Mouse (Mus musculus) regulatory T cell (primary cell): Measurements from ENCODE around the gene Pkd2.
"Not testable (repeated sequence)": the region's sequence is repeated elsewhere in the genome, so short reads cannot be mapped to it uniquely, and the experiment has no call there.

Experiments
- in situ Hi-C: fragments of 300-600 bp; cut with MboI, MseI; formaldehyde crosslinking; loops from one replicate; pipeline ENCODE4 v1.15.1; 2025; ENCODE audit warnings: high pct_unique_total_duplicates

Gene Pkd2

DNA sequence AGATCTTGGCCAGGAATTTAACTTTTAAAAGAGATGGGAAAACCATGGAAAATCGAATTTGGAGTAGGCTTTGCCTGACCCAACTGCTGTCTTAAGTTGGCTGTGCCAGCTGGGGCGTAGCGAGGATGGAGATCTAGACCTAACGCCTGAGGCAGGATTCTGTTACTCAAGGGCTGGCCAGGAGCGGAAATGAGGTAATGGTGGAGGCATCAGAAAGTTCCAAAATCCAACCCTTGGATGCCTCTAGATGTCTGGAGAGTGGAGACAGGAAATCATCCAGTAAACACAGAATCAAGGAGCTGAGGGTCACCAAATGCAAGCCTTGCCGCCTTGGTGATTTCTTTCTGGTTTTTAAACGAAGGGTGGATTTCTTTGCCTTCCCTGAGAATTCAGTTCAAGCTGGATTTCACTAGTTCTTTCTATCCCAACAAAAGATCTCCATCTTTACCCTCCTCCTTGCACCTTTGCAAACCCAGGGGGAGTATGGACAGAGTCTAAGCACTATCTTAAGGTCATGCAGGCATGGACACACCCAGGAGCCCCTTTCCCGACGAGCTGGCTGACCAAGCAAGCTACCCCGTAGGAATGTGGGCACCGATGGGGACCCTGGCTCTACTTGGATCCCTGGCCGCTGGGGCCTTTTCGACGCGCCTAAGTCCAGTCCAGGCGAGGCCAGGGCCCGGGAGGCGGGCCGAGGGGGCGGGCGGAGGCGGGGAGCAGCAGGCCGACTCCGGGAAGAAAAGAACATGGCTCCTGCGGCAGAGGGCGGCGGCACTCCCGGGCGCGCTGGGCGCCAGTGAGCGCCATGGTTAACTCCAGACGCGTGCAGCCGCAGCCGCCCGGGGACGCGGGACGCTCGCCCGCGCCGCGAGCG is at the start of gene Pkd2:
Pkd2 (plus strand) TSS at position 619 of the 874 bp plus-strand sequence.
- in situ Hi-C loops = no loop called here

DNA sequence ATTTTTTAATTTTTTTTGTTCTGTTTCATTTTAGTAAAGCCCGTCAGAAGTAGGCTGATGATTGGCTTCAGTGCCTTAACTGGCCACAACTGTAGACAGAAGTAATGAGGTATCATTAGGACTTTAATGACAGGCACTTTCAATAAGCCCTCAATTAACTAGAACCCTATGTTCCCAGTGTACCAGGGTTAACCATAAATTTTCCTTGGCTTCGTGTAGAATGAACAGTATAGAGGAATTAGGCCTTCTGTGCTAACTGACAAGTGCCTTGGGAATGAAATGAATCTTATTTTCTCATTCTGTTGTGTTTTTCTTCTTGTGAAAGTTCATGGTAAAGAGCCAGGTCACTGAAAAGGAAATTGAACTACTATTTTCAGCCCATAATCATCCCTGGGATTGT is 43.3 kb upstream of the Pkd2 start:
- in situ Hi-C loops = no loop called here

DNA sequence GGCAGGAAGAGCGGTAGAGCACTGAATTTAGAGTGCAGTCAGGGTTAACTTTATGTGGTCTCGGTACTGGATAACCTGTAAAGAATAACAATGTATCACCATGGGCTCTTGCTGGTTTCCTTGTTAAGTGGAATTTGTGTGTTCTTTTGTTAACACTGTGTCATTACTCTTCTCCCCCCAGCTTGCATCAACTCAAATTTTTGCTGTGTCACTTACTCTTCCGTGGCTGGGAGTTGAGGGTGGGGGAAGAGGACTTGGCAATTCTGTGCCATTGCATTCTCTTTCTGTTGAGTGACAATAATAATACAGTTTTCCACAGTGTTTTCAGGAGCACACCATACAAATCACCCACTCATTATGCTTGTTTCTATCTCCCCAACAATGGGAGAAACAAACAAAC is 42.2 kb upstream of the Pkd2 start:
- in situ Hi-C loops = no loop called here

DNA sequence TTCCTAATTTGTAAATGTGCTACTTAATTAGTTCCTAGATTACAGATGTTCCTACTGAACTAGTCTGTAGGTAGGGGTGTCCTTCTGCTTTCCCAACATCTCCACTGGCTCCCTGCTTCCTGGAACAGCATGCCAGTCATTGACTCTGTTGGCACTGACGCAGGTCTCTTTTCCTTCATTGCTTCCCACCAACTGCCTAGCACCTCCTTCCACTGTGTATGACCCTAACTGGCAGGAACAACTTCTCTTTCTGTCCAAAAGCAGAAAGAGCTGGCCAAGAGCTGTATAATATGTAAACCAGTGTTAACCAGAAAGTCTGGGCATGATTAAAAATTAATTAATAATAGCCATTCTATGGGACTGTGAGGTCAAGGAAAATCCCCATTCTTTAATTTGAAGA is 41.5 kb upstream of the Pkd2 start:
- in situ Hi-C loops = no loop called here

DNA sequence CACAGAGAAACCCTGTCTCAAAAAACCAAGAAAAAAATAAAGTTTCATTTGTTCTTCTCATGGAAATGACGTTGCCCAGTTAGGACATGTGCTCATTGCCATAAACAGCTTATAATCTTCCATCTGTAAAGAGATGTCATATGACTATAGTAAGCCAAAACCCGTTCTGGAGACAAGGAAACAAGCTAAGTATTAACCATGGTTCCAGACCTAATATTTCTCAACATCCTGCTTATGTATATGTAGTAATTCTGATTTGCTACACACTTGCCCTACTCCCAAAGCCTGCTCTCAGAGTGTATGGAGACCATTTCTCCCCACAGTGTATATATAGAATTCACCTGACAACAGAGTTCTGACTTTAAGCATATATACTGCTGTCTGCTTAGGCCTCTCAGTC is 37.2 kb upstream of the Pkd2 start:
- in situ Hi-C loops = no loop called here

DNA sequence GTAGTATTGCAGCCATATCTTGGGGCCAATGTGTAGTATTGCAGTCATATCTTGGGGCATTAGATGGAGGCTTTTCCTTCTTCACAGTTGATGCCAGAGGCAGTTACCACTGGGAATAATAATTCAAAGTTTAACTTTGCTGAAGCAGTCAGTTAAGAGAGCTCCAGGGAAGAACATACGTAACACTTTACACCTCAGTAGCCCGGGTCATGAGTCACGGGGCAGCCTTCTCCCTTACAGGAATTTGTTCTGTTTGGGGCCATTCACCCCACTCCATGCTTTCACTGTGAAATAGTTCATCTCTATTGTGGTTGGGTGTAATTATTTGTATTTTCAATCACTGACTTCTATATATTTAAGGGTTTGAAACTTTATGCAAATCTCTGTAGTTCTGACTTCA is 35.4 kb upstream of the Pkd2 start:
- in situ Hi-C loops = no loop called here

DNA sequence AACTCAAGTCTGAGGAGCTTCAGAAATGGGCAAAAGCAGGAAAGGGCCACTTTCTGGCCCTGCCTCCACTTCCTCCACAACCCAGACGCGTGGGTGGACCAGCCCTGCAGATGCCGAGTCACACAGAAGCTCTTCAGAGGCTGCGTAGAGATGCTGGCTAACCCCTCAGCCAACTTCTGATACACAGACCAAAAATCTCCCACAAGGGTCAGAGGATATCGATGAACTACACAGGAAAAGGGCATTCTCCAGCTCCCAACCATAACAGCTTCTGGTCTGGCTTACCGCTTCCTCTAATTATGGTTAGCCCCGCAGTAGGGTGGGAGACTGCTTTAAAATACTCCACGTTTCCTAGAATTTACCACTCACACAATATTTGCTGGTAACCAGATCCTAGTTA is 33.3 kb upstream of the Pkd2 start:
- in situ Hi-C loops = no loop called here

DNA sequence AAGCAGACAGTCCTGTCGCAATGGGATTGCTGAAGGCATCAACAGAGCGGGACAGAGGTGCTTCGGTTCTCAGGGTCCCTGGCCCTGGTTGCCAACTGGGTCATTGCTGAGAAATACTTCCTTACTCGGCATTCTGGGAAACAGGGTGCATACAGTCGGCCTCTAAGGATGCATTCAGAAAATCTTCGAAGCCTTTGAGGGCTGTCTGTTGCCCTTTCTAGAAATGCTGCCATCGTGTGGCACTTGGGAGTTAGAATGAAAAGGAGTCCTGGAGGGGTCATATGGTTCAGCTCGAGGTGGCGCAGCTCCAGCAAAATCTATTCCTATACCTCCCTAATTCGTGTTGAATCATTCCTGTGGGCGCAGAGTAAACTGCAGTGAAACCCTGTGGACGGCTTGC is 26.4 kb upstream of the Pkd2 start:
- in situ Hi-C loops = no loop called here

DNA sequence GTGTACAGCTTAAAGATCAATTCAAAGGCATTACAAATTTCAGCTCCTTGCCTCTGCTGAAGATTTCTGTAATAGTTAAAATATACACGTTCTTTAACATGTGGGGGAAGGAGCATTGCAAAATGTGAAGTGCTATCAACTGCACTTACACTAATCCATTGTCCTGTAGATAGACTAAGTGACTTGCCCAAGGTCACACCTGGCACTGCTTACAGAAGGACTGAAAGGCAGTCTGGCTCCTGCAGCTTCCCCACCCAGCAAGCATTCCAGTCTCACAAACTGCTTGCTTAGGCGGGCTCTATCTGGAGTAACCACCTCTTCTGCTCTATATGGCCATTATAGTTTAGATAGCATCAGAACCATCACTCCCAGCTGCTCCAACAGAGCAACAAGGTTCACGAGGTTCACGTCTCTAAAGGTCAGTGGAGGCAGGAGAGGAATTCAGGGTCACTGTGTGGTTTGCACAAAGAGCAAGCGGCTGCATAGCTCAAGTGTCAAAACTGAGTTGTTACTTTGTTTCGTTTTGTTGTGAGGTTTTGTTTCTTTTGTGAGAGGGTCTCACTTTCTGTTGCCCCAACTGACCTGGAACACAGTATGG is 25.2 kb upstream of the Pkd2 start:
- in situ Hi-C loops = no loop called here

DNA sequence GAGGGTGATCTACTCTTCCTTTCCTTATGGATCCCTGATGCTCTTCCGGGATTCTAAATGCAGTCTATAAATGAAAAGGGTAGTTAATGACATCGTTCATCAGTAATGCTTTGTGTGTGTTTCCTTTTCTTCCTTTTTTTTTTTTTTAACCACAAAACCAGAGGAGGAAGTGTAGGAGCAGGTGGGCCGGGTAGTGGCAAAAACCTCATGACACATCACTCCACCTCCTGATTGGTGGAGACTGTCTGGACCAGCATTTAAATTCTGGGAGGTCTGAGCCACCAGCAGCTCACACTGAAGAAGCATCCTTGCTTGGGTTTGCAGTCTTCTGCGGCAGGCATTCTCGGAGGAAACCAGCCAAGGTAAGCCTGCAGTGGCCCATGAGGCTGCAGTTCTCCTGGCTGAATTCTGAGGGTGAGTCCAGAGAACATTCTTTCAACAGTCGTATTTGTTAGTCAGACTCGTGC is 24.4 kb upstream of the Pkd2 start, which contains the start of gene Spp1:
Spp1 (plus strand) TSS at position 284 of the 467 bp plus-strand sequence.
- in situ Hi-C loops = no loop called here

DNA sequence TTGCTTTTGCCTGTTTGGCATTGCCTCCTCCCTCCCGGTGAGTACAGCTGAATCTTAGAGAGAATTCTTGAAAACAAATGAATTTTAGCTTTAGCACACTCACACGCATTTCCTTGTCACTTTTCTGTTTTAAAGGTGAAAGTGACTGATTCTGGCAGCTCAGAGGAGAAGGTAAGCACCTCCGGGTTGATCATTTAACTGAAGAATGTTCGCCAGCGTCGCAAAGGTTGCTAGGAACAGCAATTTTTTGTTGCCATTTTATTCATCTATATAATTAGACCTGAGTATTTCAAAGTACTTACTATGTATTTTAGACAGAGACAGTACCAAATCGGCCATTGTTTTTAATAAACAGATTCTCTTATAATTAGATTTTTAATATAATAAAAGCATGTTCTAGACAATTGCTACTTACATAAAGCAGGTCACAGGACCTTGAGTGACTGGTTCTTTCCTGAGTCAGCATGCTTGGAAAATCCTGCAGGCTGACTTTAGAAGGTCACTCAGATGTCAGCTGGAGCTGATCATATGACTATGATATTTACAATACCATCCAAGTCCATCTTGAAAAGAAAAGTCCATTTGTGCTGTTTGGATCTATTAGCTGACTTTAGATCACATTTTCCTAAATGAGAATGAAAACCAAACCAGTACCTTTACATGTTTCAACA is 22.7 kb upstream of the Pkd2 start:
- in situ Hi-C loops = no loop called here

DNA sequence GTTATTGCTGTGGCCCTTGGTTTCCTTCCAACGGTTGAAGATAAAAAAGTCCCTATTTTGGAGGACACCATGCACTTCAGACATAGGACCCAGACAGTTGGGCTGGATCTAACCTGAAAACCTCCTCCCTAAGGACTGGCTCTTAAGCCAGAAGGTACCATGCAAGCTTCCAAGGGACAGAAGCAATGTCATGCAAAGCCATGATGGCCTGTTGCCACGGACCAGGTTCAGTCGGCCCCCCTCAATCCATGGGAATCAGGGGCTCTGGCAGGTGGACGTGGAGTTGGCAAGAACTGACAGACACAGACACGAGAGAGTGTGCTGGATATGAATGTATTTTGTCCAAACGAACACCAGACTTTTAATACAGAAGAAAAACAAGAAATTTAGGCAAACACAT is 16.9 kb upstream of the Pkd2 start:
- in situ Hi-C loops = no loop called here

DNA sequence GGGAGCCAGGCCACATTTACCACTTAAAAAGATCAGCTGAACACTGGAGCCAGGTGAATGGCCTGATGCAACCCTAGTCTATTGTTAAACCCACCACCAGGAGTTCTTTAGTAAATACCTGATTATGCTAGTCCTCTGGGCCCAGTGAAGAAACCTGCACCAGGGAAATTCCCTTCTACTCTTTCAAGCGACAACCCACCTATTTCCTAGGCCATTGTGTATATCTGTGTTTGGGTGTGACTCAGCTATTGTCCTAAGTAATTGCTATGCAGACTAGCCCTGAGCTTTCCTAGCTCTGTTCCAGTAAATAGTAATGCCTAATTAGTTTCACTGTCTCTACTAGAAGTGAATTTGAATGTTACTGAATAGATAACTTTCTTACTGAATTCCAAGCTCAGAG is 16.4 kb upstream of the Pkd2 start:
- in situ Hi-C loops = no loop called here

DNA sequence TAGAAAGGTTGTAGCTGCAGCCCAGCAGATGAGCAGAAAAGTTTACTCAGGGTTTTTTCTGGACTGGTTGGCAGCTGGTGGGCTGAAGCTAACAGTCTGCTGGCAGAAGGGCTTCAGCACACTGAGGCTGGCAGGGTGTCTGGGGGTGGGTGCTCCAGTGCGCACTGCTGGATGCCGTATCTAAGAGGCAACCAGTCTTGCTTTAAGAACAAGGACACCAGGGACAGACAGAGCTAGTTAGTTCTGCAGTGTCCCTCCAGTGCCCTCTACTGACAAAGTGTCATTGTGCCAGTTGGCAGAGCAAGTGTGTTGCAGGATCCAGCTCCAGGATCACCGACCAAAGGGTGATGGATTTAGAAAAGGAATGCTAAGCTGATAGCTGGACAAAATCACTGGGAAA is 13.1 kb upstream of the Pkd2 start:
- in situ Hi-C loops = no loop called here

DNA sequence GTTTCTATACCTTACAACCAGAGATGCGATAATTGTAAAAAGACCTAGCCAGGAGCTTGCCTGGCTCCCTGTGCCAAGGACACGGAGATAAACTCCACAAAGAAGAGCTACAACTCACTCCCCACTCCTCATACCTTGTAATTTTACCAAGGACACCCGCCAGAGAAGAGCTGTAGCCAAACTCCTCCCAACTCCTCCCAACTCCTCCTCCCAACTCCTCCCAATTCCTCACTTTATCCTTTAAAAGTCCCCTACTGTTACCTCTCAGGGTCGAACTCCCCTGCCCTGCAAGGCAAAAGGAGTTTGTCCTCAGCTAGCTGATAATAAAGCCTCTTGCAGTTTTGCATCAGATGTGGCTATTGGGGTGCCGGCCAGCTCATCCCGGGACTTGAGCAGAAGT is 10.9 kb upstream of the Pkd2 start:
- in situ Hi-C loops = not testable (repeated sequence)

DNA sequence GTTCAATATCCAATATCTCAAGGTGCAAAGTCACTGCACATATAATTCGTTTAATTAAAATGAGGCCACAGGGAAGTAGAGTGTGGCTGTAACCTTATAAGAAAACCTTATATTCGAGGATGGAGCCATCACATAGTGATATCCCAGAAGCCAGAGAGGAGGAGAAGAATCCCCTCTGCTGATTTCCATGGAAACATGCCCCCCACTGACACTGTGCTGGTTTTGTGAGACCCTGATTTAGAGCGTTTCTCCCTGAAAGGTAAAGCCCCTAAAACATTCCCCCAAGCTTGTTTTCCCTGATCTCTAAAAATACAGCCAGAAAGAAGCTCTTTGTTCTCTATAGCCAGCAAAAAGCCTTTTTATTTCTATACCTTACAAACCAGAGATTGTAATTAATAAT is 9.8 kb upstream of the Pkd2 start:
- in situ Hi-C loops = no loop called here

DNA sequence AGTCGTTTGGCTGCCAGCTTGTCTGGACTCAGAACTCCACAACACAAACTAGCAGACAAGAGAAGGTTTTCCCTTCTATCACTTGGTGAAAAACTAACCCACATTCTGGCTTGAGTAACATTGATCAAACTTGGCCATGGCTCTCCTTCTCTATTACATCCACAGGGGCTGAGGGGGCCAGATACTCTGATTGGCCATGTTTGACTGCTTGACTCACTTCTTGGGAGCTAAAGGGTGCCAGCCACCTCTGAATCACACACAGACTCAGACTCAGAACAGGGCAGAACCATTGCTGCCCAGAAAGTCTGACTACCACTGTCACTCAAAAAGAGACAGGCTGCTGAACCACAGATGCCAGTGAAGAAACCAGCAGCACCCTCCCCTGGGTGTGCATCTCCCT is 6.2 kb upstream of the Pkd2 start:
- in situ Hi-C loops = no loop called here

DNA sequence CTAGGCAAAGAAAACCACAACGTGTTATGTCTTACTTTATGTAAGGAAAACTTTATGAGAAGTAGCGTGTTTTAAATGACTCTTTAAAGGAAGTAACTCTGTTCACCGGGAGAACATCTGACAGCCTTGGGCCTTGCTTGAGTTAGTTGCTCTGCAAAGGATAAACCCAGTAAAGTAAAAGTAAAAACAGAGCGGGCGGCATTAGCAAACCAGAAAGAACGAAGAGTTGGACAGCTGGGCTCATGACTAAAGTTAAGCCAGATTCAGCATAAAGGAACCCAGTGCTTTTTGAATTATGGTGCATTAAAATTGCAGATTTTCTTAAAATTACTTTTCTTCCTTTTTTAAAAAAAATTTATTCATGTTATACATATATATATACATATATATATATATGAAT is 4.7 kb upstream of the Pkd2 start:
- in situ Hi-C loops = no loop called here

DNA sequence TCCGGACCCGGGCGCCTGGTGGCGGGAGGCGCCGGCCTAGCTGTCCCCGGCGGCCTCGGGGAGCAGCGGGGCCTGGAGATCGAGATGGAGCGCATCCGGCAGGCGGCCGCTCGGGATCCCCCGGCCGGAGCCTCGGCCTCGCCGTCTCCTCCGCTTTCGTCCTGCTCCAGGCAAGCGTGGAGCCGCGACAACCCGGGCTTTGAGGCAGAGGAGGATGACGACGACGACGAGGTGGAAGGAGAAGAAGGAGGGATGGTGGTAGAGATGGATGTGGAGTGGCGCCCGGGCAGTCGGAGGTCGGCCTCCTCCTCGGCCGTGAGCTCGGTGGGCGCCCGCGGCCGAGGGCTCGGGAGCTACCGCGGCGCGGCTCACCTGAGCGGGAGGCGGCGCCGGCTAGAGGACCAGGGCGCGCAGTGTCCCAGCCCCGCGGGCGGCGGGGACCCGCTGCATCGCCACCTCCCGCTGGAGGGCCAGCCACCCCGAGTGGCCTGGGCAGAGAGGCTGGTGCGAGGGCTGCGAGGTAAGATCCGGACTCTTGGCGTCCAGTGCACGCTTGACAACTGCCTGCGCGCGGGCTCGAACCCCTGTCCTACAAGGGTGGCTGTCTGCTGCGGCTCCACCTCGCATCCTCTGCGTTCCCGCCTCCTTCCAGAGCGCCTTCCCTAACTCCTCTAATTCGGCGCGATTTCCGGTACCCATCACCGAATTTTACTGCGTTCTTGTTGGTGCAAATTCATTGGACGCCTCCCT is 631 bp downstream of the Pkd2 start:
- in situ Hi-C loops = no loop called here

DNA sequence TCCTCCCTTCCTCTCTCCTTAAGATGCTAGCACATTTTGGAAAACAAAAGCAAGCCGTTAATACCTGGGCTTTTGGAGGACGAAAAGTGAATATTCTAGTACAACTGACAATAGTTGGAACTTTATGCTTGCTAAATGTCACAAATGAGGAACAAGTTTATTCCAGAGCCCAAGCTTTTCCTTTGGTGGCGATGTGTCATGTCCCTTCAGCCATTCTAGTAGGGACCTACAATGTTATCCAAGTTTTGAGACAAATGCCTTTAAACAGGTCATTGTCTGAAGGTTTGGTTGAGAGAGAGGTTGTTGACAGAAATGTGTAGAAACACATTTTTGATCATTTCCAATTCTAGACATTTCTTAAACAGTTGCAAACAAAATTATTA is 1.2 kb downstream of the Pkd2 start:
- in situ Hi-C loops = no loop called here

DNA sequence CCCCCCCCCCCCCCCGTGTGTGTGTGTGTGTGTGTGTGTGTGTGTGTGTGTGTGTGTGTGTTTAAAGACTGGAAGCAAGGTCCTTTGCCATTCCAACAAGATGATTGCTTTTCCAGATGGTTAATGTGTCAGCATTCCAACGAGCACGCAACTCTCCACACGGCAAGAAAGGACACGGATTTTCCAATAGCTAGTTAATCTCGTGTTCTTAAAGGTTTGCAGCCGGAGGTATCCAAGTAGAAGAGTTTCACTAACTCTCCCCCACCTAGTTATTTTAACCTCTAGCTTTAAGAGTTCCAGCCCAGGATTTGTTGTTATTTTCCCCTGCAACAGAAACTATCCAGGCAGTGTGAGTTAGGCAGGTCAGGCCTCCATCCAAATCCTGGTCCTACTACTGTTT is 1.6 kb downstream of the Pkd2 start:
- in situ Hi-C loops = no loop called here

DNA sequence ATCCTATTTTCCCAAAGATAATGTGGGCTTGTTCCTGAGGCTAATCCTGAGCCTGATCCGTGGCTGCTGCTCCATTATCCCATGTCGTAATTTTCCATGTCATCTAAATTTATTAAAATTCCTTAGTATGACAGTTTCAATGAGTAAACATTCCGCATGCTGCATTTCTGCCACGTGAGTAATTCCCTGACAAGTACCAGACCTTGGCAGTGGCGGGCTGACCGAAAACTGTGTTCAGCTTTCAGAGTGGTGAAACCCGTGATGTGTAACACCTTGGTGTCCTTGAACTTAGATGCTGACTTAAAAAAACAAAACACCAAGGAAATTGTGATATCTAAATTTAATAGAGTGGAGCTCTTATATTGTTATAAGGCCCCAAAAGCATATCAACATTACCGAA is 6.0 kb downstream of the Pkd2 start:
- in situ Hi-C loops = no loop called here
